Mouse (Mus musculus) embryonic facial prominence, embryonic 12.5 days (tissue): Measurements from ENCODE around the gene Polr2e. TPM values are rescaled to one million over a fixed set of nuclear protein-coding genes. Genes with fewer than 3 reads are reported as not detected.
A peak's percentile ranks its signal among the peaks of the same experiment; 100 is the strongest.
"Not testable (repeated sequence)": the region's sequence is repeated elsewhere in the genome, so short reads cannot be mapped to it uniquely, and the experiment has no call there.

ENCODE experiments used
- ATAC-seq: fragments of 200-750 bp; cut with Nextera tagmentation; 2 replicates; pipeline ENCODE4 v1.8.0; 2017; ENCODE audit not compliant: insufficient number of reproducible peaks, insufficient read depth, low FRiP score, low TSS enrichment
- H3K27ac ChIP-seq: fragments of 300-500 bp; sonication (generic); 2 replicates; pipeline ENCODE4 v1.5.1; 2016; ENCODE audit warnings: mild to moderate bottlenecking
- H3K27me3 ChIP-seq: fragments of 300-500 bp; sonication (generic); 2 replicates; pipeline ENCODE4 v1.6.1; 2016; ENCODE audit warnings: mild to moderate bottlenecking, moderate library complexity
- H3K36me3 ChIP-seq: fragments of 300-500 bp; sonication (generic); 2 replicates; pipeline ENCODE4 v1.6.1; 2016; ENCODE audit warnings: mild to moderate bottlenecking
- H3K4me1 ChIP-seq: fragments of 300-500 bp; sonication (generic); 2 replicates; pipeline ENCODE4 v1.6.1; 2016
- H3K4me2 ChIP-seq: fragments of 300-500 bp; sonication (generic); replicated peaks from 2 replicates; pipeline ENCODE4 v1.6.1; 2016; ENCODE audit warnings: mild to moderate bottlenecking, moderate library complexity
- H3K4me3 ChIP-seq: fragments of 300-500 bp; sonication (generic); 2 replicates; pipeline ENCODE4 v1.5.1; 2016; ENCODE audit warnings: mild to moderate bottlenecking
- H3K9ac ChIP-seq: fragments of 300-500 bp; sonication (generic); 2 replicates; pipeline ENCODE4 v1.6.1; 2016; ENCODE audit warnings: mild to moderate bottlenecking, moderate library complexity
- H3K9me3 ChIP-seq: fragments of 300-500 bp; sonication (generic); 2 replicates; pipeline ENCODE4 v1.6.1; 2016; ENCODE audit warnings: mild to moderate bottlenecking, moderate library complexity
- WGBS: fragments of 180-500 bp; shearing (Covaris S2); methylation state at CpG from one replicate; pipeline ENCODE4 v1.1.7; 2016; 5-methylcytosine and 5-hydroxymethylcytosine counted together
- polyA plus RNA-seq: library from polyadenylated mRNA; unstranded; fragments of >200 nt; fragmentation: Nextera tagmentation; extraction: Ambion mirVana; gene quantifications from 2 replicates; pipeline ENCODE4 v1.2.1, GENCODE M21; 2016

Polr2e gene
- polyA plus RNA-seq, 1 experiment from 2014 or later = 227 TPM

DNA sequence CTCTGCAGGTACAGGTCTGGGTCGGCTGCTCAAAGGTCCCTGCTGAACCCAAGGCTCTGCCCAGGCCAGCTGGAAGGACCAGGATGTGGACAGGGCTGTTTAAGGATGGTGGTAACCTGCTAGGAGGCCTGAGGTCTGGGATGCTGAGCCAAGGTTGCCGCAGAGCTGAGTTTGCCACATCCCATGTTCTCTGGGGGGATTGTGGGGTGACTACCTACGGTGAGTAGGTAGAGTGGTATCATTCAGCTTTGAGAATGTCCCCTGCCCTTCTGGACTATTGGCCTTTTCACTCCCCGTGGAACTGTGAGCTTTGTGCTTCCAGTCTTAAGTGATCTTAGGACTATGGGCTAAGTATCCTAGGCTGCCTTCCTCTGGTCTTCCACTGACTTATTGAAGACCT is 16.9 kb upstream of the Polr2e start:
- Histone ChIP-seq H3K4me3 (no peak overlapping the region), H3K27ac (no peak overlapping the region)

GRCm38 (mm10) chr10:80055891-80056290 is 16.3 kb upstream of the Polr2e start:
- no peak overlapping the region for H3K27ac ChIP-seq
- peaks cover 51% of the 10 kb centered on the region for H3K36me3 ChIP-seq
- no peak overlapping the region; the same call in 1 of the 2 replicates for H3K4me2 ChIP-seq
- H3K27me3 ChIP-seq = no peaks in the 10 kb centered on the region
- 78% methylated on average over 10 of the region's 10 CpGs for WGBS
- ATAC-seq = no peak
- peaks cover 18% of the 10 kb centered on the region for H3K4me1 ChIP-seq
- H3K9me3 ChIP-seq = no peaks in the 10 kb centered on the region
- 0 out of 2 replicates have a peak overlapping the region, but pooled peaks have one; percentile 1 for H3K9ac ChIP-seq
- H3K4me3 ChIP-seq = no peak overlapping the region

More for the DNA sequence above, 16.9 kb upstream of the Polr2e start:
- H3K9ac ChIP-seq = no peak overlapping the region
- 90% methylated on average over 4 of the region's 4 CpGs for WGBS
- H3K36me3 ChIP-seq = peaks cover 57% of the 10 kb centered on the region
- no peaks in the 10 kb centered on the region for H3K9me3 ChIP-seq
- no peak overlapping the region for H3K4me2 ChIP-seq
- no peaks in the 10 kb centered on the region for H3K27me3 ChIP-seq
- no peak for ATAC-seq
- H3K4me1 ChIP-seq = peaks cover 18% of the 10 kb centered on the region

DNA sequence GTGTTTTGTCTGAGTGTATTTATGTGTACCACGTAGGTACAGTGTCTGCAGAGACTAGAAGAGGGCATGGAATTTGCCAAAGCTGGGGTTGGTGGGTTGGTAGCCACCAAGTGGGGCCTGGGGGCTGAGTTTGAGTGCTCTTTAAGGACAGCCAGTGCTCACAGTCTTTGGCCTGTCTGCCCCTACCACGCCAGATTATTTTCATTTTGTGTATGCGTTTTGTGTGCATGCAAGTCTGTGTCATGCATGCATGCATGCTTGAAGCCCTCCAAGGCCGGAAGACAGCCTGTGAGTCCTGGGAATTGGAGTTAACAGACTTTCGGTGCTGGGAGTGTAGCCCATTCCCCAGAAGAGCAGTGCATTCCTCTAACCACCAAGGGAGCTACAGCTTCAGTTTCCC is 15.8 kb upstream of the Polr2e start:
- Histone ChIP-seq H3K36me3 (peaks cover 46% of the 10 kb centered on the region), H3K4me1 (peaks cover 18% of the 10 kb centered on the region), H3K9me3 (no peaks in the 10 kb centered on the region), H3K4me3 (peak overlapping the region; percentile 17; the same call in 1 of the 2 replicates), H3K27ac (no peak overlapping the region), H3K4me2 (peak overlapping the region; percentile 81), H3K27me3 (no peaks in the 10 kb centered on the region), H3K9ac (peak overlapping the region; percentile 1; the same call in 1 of the 2 replicates)
- no peak for ATAC-seq
- WGBS = 76% methylated on average over 5 of the region's 5 CpGs

GRCm38 (mm10) chr10:80054911-80055310 is 15.3 kb upstream of the Polr2e start:
- Histone ChIP-seq H3K36me3 (peaks cover 41% of the 10 kb centered on the region), H3K4me1 (peaks cover 18% of the 10 kb centered on the region), H3K9ac (peak overlapping the region; percentile 92), H3K4me2 (peak overlapping the region; percentile 81), H3K4me3 (peak overlapping the region; percentile 74)
- H3K27me3 ChIP-seq, H3K9me3 ChIP-seq, ATAC-seq, H3K27ac ChIP-seq: not testable (repeated sequence)
- 22% methylated on average over 3 of the region's 3 CpGs for WGBS

DNA sequence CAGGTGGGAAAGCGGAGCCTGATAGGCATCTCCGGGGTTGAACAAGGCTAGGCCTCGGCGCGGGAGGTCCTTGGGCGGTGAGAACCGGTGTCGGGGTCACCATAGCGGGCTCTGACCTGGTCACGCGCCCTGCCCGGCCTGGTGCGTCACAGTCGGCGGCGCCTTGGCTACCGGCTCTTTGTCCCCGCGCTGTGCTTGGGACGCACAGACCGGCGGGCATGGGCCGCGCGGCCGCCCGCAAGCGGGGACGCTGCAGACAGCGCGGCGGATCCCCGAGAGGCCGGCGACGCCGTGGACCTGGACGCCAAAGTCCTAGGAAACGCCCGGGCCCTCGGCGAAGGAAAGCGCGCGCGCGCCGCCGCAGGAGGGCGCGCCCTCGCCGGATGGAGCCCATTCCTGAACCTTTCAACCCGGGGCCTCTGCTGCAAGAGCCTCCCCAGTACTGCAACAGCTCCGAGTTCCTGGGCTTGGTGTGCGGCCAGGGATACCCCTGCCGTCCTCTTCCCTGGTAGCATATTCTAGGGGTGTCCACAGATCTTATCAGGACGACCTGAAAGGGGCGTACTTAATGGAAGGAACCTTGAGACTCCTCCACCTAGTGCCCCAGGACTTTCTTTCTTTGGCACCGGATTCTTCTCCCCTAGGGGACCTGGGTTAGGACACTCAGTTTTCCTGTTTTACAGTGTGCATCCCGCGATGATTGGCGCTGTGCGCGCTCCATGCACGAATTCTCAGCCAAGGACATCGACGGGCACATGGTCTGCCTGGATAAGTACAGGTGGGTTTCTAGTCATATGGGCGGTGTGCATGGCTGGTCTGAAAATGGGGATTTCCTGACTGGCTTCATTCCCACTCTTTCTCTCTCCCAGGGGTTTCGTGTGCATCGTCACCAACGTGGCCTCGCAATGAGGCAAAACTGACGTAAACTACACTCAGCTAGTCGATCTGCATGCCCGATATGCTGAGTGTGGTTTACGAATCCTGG is 14.5 kb upstream of the Polr2e start:
- H3K4me3 ChIP-seq = peak overlapping the region; percentile 74
- peak overlapping the region; percentile 97 for H3K27ac ChIP-seq
- peaks cover 18% of the 10 kb centered on the region for H3K4me1 ChIP-seq
- peaks cover 33% of the 10 kb centered on the region for H3K36me3 ChIP-seq
- peak overlapping the region; percentile 92 for H3K9ac ChIP-seq
- WGBS = 2% methylated on average over 77 of the region's 77 CpGs
- no peaks in the 10 kb centered on the region for H3K9me3 ChIP-seq
- no peaks in the 10 kb centered on the region for H3K27me3 ChIP-seq
- ATAC-seq = peak; percentile 24
- peak overlapping the region; percentile 81 for H3K4me2 ChIP-seq

GRCm38 (mm10) chr10:80053259-80053780 is 13.7 kb upstream of the Polr2e start:
- peak overlapping the region; percentile 74 for H3K4me3 ChIP-seq
- H3K36me3 ChIP-seq = peaks cover 27% of the 10 kb centered on the region
- H3K27ac ChIP-seq = peak overlapping the region; percentile 97
- H3K27me3 ChIP-seq = no peaks in the 10 kb centered on the region
- ATAC-seq = peak; percentile 97
- H3K9me3 ChIP-seq = no peaks in the 10 kb centered on the region
- peaks cover 22% of the 10 kb centered on the region for H3K4me1 ChIP-seq
- peak overlapping the region; percentile 81 for H3K4me2 ChIP-seq
- H3K9ac ChIP-seq = peak overlapping the region; percentile 92
- under 1% methylated on average over 47 of the region's 47 CpGs for WGBS

- Histone ChIP-seq H3K4me1 (peaks cover 28% of the 10 kb centered on the region), H3K36me3 (peaks cover 18% of the 10 kb centered on the region), H3K27ac (peak overlapping the region; percentile 55; the same call in 1 of the 2 replicates), H3K4me2 (no peak overlapping the region), H3K27me3 (no peaks in the 10 kb centered on the region), H3K9me3 (no peaks in the 10 kb centered on the region), H3K9ac (no peak overlapping the region), H3K4me3 (no peak overlapping the region)
- ATAC-seq = no peak
- WGBS = 84% methylated on average over 5 of the region's 5 CpGs
Measured at GRCm38 (mm10) chr10:80052374-80052764, 12.8 kb upstream of the Polr2e start.

GRCm38 (mm10) chr10:80051618-80052373 is 12.2 kb upstream of the Polr2e start:
- H3K27ac ChIP-seq = peak overlapping the region; percentile 55; the same call in 1 of the 2 replicates

DNA sequence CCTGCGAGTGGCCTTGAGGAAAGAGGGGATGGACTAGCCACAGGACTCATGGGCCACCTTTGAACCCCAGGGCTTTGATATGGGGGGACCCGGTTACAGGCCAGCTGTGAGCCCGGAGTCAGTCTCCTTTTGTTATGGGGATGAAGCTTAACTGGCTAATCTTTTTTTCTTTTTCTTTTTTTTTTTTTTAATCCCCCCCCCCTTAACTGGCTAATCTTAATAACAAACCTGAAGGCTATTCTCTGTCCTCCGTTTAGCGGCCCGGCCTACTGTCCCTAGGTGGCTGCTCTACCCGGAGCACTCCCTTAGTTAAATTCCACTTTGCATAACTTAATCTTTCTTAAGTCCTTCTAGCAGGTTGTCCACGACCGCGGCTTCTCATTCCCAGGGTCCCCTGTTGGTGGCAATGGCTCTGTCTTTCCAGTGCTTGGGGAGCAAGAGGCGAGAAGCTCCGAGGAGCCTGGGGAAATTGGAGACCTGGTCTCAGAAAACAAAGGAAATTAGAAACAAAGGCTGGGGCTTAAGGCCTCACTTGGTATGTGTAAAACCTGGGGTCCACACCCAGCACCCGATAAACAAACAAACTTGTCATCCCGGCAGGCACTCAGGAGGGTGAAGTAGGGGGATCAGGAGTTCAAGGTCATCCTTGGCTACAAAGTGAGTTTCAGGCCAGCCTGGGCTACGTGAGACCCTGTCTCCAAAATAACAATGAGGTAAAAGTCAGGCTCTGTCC is 11.5 kb upstream of the Polr2e start:
- no peak for ATAC-seq
- no peaks in the 10 kb centered on the region for H3K27me3 ChIP-seq
- no peak overlapping the region for H3K4me2 ChIP-seq
- 24% methylated on average over 15 of the region's 15 CpGs for WGBS
- H3K9ac ChIP-seq = no peak overlapping the region
- peaks cover 28% of the 10 kb centered on the region for H3K4me1 ChIP-seq
- H3K4me3 ChIP-seq = no peak overlapping the region
- H3K27ac ChIP-seq = peak overlapping the region; percentile 55
- H3K9me3 ChIP-seq = no peaks in the 10 kb centered on the region
- peaks cover 6% of the 10 kb centered on the region; the same call in 1 of the 2 replicates for H3K36me3 ChIP-seq

More at GRCm38 (mm10) chr10:80051618-80052373, 12.2 kb upstream of the Polr2e start:
- H3K4me3 ChIP-seq = no peak overlapping the region
- no peak for ATAC-seq
- H3K4me2 ChIP-seq = no peak overlapping the region
- peaks cover 12% of the 10 kb centered on the region for H3K36me3 ChIP-seq
- H3K4me1 ChIP-seq = peaks cover 28% of the 10 kb centered on the region
- no peaks in the 10 kb centered on the region for H3K27me3 ChIP-seq
- no peaks in the 10 kb centered on the region for H3K9me3 ChIP-seq
- WGBS = 27% methylated on average over 14 of the region's 14 CpGs
- H3K9ac ChIP-seq = no peak overlapping the region

- peaks cover 22% of the 10 kb centered on the region for H3K4me1 ChIP-seq
- H3K27ac ChIP-seq = peak overlapping the region; percentile 54; the same call in 1 of the 2 replicates
- H3K4me2 ChIP-seq = no peak overlapping the region
- no peaks in the 10 kb centered on the region for H3K36me3 ChIP-seq
- no peaks in the 10 kb centered on the region for H3K9me3 ChIP-seq
- H3K27me3 ChIP-seq = no peaks in the 10 kb centered on the region
- no peak overlapping the region for H3K9ac ChIP-seq
- 25% methylated on average over 6 of the region's 6 CpGs for WGBS
- ATAC-seq = no peak
- no peak overlapping the region for H3K4me3 ChIP-seq
Measured at GRCm38 (mm10) chr10:80050244-80050643, 10.6 kb upstream of the Polr2e start.

DNA sequence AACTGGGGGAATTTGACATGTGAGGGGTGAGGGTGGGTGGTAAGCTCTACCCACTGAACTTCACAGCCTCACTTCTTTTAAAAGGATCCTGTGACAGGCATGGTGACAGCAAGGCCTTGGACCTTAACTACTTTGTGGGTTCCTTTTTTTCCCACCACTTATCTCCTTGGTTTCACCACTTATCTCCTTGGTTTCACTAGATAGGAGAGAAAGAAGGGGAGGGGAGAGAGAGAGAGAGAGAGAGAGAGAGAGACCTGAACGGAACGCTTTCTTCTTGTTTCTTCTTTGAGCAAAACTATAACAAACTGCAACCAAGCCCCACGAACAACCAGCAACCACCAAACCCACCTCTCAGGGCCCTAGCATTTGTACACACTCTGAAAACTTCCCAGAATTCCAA is 9.2 kb upstream of the Polr2e start:
- Histone ChIP-seq H3K27ac (peak overlapping the region; percentile 67), H3K4me3 (no peak overlapping the region), H3K4me2 (no peak overlapping the region), H3K36me3 (no peaks in the 10 kb centered on the region), H3K9ac (no peak overlapping the region), H3K4me1 (peaks cover 13% of the 10 kb centered on the region; the same call in 1 of the 2 replicates), H3K27me3 (no peaks in the 10 kb centered on the region), H3K9me3 (no peaks in the 10 kb centered on the region)
- ATAC-seq = no peak
- WGBS = 48% methylated on average over 3 of the region's 3 CpGs
